In the genomic region with DNA sequence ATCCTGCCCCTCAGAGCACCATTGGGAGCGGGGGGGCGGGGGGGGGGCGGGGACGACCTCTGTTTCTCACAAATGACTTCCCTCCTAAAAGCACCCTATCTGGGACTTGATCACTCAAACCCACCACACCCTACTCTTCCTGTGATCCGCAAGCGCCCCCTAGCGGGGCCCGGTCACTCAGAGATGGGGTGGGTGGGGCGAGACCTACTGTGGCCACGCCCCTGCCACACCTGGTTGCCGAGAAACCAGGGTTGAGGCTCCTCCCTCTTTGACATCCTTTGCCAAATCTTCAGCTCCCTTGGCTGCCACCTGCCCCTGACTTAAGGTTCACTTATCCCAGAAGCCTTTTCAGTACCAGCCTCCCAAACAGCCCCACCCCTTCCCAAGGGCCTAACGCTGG, we compare ENCODE assay signal across 8 mouse cellular contexts. TPM values are rescaled to one million over a fixed set of nuclear protein-coding genes. Genes with fewer than 3 reads are reported as not detected.
DNase-seq lines count a peak whose midpoint lies in the region; ATAC-seq and TF ChIP-seq lines count a peak whose summit lies in the region.

No protein-coding gene starts in this region.

- no peaks in the 10 kb centered on the region for H3K36me3 ChIP-seq in embryonic facial prominence, embryonic 11.5 days (replicated peaks; ENCODE audit: control insufficient read depth, insufficient read depth, low read depth, low read length)
- no peaks in the 10 kb centered on the region for H3K36me3 ChIP-seq in hindbrain, postnatal 0 days (ENCODE audit: insufficient read depth, low read length)
- no peaks in the 10 kb centered on the region for H3K36me3 ChIP-seq in limb, embryonic 10.5 days
- no peaks in the 10 kb centered on the region for H3K36me3 ChIP-seq in midbrain, embryonic 11.5 days (ENCODE audit: control insufficient read depth, insufficient read depth, low read length)

- H3K27me3 ChIP-seq in embryonic facial prominence, embryonic 11.5 days (ENCODE audit: control insufficient read depth, insufficient read depth, low read length), result peaks cover 44% of the 10 kb centered on the region
- peaks cover 44% of the 10 kb centered on the region for H3K27me3 ChIP-seq in hindbrain, postnatal 0 days (ENCODE audit: insufficient read depth, low read length)
- H3K27me3 ChIP-seq in limb, embryonic 10.5 days (ENCODE audit: low read depth, poor library complexity, severe bottlenecking), result peaks cover 51% of the 10 kb centered on the region
- H3K27me3 ChIP-seq in midbrain, embryonic 11.5 days (ENCODE audit: control insufficient read depth, insufficient read depth, low read length), result peaks cover 47% of the 10 kb centered on the region

- peaks cover 8% of the 10 kb centered on the region for H3K4me1 ChIP-seq in embryonic facial prominence, embryonic 11.5 days (ENCODE audit: control insufficient read depth, insufficient read depth, low read length)
- peaks cover 14% of the 10 kb centered on the region for H3K4me1 ChIP-seq in hindbrain, postnatal 0 days (ENCODE audit: insufficient read depth, low read length)
- peaks cover 92% of the 10 kb centered on the region for H3K4me1 ChIP-seq in limb, embryonic 10.5 days
- peaks cover 28% of the 10 kb centered on the region for H3K4me1 ChIP-seq in midbrain, embryonic 11.5 days (ENCODE audit: control insufficient read depth, insufficient read depth, low read length)

- no peak overlapping the region for H3K27ac ChIP-seq in embryonic facial prominence, embryonic 11.5 days (replicated peaks; ENCODE audit: low read depth, low read length)
- H3K27ac ChIP-seq in hindbrain, postnatal 0 days, result no peak overlapping the region
- H3K27ac ChIP-seq in limb, embryonic 10.5 days, result 0 out of 2 replicates have a peak overlapping the region, but pooled peaks have one; percentile 2
- no peak overlapping the region for H3K27ac ChIP-seq in midbrain, embryonic 11.5 days (ENCODE audit: low read depth, low read length)

- no peak overlapping the region for H3K4me3 ChIP-seq in embryonic facial prominence, embryonic 11.5 days (ENCODE audit: low read depth, low read length)
- no peak overlapping the region for H3K4me3 ChIP-seq in hindbrain, postnatal 0 days (ENCODE audit: low read length)
- peak overlapping the region; percentile 66 for H3K4me3 ChIP-seq in limb, embryonic 10.5 days
- no peak overlapping the region for H3K4me3 ChIP-seq in midbrain, embryonic 11.5 days (ENCODE audit: low read depth, low read length)

- no peak overlapping the region; the same call in 1 of the 2 replicates for H3K4me2 ChIP-seq in embryonic facial prominence, embryonic 11.5 days (ENCODE audit: low read depth, low read length)
- peak overlapping the region; percentile 81; the same call in 1 of the 2 replicates for H3K4me2 ChIP-seq in hindbrain, postnatal 0 days (ENCODE audit: low read depth, low read length)
- no peak overlapping the region for H3K4me2 ChIP-seq in midbrain, embryonic 11.5 days

- TF ChIP-seq CTCF in hindbrain, postnatal 0 days (IDR thresholded peaks at IDR 0.05; ENCODE audit: low read depth), result peak; percentile 49

- no peak overlapping the region for H3K9ac ChIP-seq in embryonic facial prominence, embryonic 11.5 days (replicated peaks; ENCODE audit: low read length)
- no peak overlapping the region for H3K9ac ChIP-seq in hindbrain, postnatal 0 days (replicated peaks; ENCODE audit: low read length)
- H3K9ac ChIP-seq in midbrain, embryonic 11.5 days (ENCODE audit: low read length), result no peak overlapping the region

- WGBS in embryonic facial prominence, embryonic 11.5 days, result 7% methylated on average over 12 of the region's 12 CpGs
- WGBS in hindbrain, postnatal 0 days, result 10% methylated on average over 12 of the region's 12 CpGs
- WGBS in limb, embryonic 10.5 days, result 5% methylated on average over 12 of the region's 12 CpGs
- 5% methylated on average over 12 of the region's 12 CpGs for WGBS in midbrain, embryonic 11.5 days

- DNase-seq in adrenal gland, adult (ENCODE audit: inconsistent age in 2 of 2, low spot score in 1 of 2), result peak; percentile 75 to 86
- no peak for DNase-seq in adrenal gland, adult 8-10 months
- DNase-seq in adrenal gland, adult 18-20 months (ENCODE audit: low spot score in 2 of 2), result peak; percentile 60 to 64
- peak; percentile 62 for DNase-seq in embryonic facial prominence, embryonic 11.5 days (ENCODE audit: low spot score)
- peak; percentile 65 for DNase-seq in hindbrain, postnatal 0 days (ENCODE audit: low spot score)
- DNase-seq in limb, embryonic 10.5 days (ENCODE audit: low spot score), result peak; percentile 77
- DNase-seq in midbrain, embryonic 11.5 days (ENCODE audit: low spot score, missing footprints), result peak; percentile 89
- peak; percentile 85 to 93 for DNase-seq in spleen, postnatal 4 days (ENCODE audit: low spot score in 2 of 2)

- ATAC-seq in embryonic facial prominence, embryonic 11.5 days (replicated peaks; ENCODE audit: insufficient number of reproducible peaks, low FRiP score, low TSS enrichment, low read depth), result no peak
- ATAC-seq in hindbrain, postnatal 0 days, result no peak
- ATAC-seq in midbrain, embryonic 11.5 days (ENCODE audit: low FRiP score), result no peak

- H3K9me3 ChIP-seq in embryonic facial prominence, embryonic 11.5 days (replicated peaks; ENCODE audit: control insufficient read depth, low read length), result no peaks in the 10 kb centered on the region
- no peaks in the 10 kb centered on the region for H3K9me3 ChIP-seq in hindbrain, postnatal 0 days (ENCODE audit: low read length)
- no peaks in the 10 kb centered on the region for H3K9me3 ChIP-seq in limb, embryonic 10.5 days (replicated peaks)
- no peaks in the 10 kb centered on the region for H3K9me3 ChIP-seq in midbrain, embryonic 11.5 days (ENCODE audit: control insufficient read depth, low read length)

RNA-seq across cellular contexts. Expression of gene Nrtn, which starts 0.8 kb away (rescaled TPM):
- 1 to 10 TPM; 3.6 to 5.6 (median 4.9) TPM for total RNA-seq in adrenal gland, adult 8-10 months (2022)
- total RNA-seq in adrenal gland, adult 18-20 months (2021), result 1 to 10 TPM; 3.4 to 4.0 TPM
- polyA plus RNA-seq in embryonic facial prominence, embryonic 11.5 days (2014; fragmentation: Nextera tagmentation; extraction: Ambion mirVana), result 6.7 and 7.8 TPM in 2 replicates
- 12.9 and 15.7 TPM in 2 replicates for total RNA-seq in hindbrain, postnatal 0 days (2014; rRNA removed)
- 4.3 TPM in 2 replicates for polyA plus RNA-seq in hindbrain, postnatal 0 days (2015; fragmentation: Nextera tagmentation; extraction: Ambion mirVana)
- 10.8 and 12.7 TPM in 2 replicates for polyA plus RNA-seq in limb, embryonic 10.5 days (2016; fragmentation: Nextera tagmentation; extraction: Ambion mirVana)
- polyA plus RNA-seq in midbrain, embryonic 11.5 days (2014; fragmentation: Nextera tagmentation; extraction: Ambion mirVana), result 7.4 and 9.1 TPM in 2 replicates

RNA-seq across cellular contexts. Expression of gene Dus3l, which starts 6.4 kb away (rescaled TPM):
- total RNA-seq in adrenal gland, adult 8-10 months (2022), result 10 to 100 TPM; 37.4 to 58.6 (median 47.0) TPM
- total RNA-seq in adrenal gland, adult 18-20 months (2021), result 10 to 100 TPM; 28.3 to 31.3 TPM
- 30.1 and 32.3 TPM in 2 replicates for polyA plus RNA-seq in embryonic facial prominence, embryonic 11.5 days (2014; fragmentation: Nextera tagmentation; extraction: Ambion mirVana)
- 79.0 and 96.5 TPM in 2 replicates for total RNA-seq in hindbrain, postnatal 0 days (2014; rRNA removed)
- polyA plus RNA-seq in hindbrain, postnatal 0 days (2015; fragmentation: Nextera tagmentation; extraction: Ambion mirVana), result 85.9 and 90.0 TPM in 2 replicates
- 46.0 and 50.3 TPM in 2 replicates for polyA plus RNA-seq in limb, embryonic 10.5 days (2016; fragmentation: Nextera tagmentation; extraction: Ambion mirVana)
- 31.5 and 34.6 TPM in 2 replicates for polyA plus RNA-seq in midbrain, embryonic 11.5 days (2014; fragmentation: Nextera tagmentation; extraction: Ambion mirVana)

RNA-seq across cellular contexts. Expression of gene Prr22, which starts 11.9 kb away (rescaled TPM):
- 1 to 10 TPM in 1 of 4 experiments, under 1 TPM in 3; 0.28 to 1.4 (median 0.53) TPM for total RNA-seq in adrenal gland, adult 8-10 months (2022)
- total RNA-seq in adrenal gland, adult 18-20 months (2021), result under 1 TPM; 0.48 to 0.93 TPM
- polyA plus RNA-seq in embryonic facial prominence, embryonic 11.5 days (2014; fragmentation: Nextera tagmentation; extraction: Ambion mirVana), result 0.66 and 0.72 TPM in 2 replicates
- total RNA-seq in hindbrain, postnatal 0 days (2014; rRNA removed), result 0.21 and 2.6 TPM in 2 replicates
- 0.46 and 0.87 TPM in 2 replicates for polyA plus RNA-seq in hindbrain, postnatal 0 days (2015; fragmentation: Nextera tagmentation; extraction: Ambion mirVana)
- polyA plus RNA-seq in limb, embryonic 10.5 days (2016; fragmentation: Nextera tagmentation; extraction: Ambion mirVana), result 1.5 and 2.2 TPM in 2 replicates
- 0.54 and 1.0 TPM in 2 replicates for polyA plus RNA-seq in midbrain, embryonic 11.5 days (2014; fragmentation: Nextera tagmentation; extraction: Ambion mirVana)

RNA-seq across cellular contexts. Expression of gene Vmac, which starts 40.3 kb away (rescaled TPM):
- total RNA-seq in adrenal gland, adult 8-10 months (2022), result 10 to 100 TPM; 31.6 to 47.2 (median 41.6) TPM
- 10 to 100 TPM; 20.1 to 26.1 TPM for total RNA-seq in adrenal gland, adult 18-20 months (2021)
- polyA plus RNA-seq in embryonic facial prominence, embryonic 11.5 days (2014; fragmentation: Nextera tagmentation; extraction: Ambion mirVana), result 14.7 and 15.5 TPM in 2 replicates
- total RNA-seq in hindbrain, postnatal 0 days (2014; rRNA removed), result 37.5 and 40.7 TPM in 2 replicates
- 17.4 and 19.1 TPM in 2 replicates for polyA plus RNA-seq in hindbrain, postnatal 0 days (2015; fragmentation: Nextera tagmentation; extraction: Ambion mirVana)
- polyA plus RNA-seq in limb, embryonic 10.5 days (2016; fragmentation: Nextera tagmentation; extraction: Ambion mirVana), result 12.8 and 15.5 TPM in 2 replicates
- 13.1 and 15.0 TPM in 2 replicates for polyA plus RNA-seq in midbrain, embryonic 11.5 days (2014; fragmentation: Nextera tagmentation; extraction: Ambion mirVana)

RNA-seq across cellular contexts. Expression of gene Ndufa11, which starts 40.6 kb away (rescaled TPM):
- 100 to 1,000 TPM; 176 to 281 (median 205) TPM for total RNA-seq in adrenal gland, adult 8-10 months (2022)
- total RNA-seq in adrenal gland, adult 18-20 months (2021), result 100 to 1,000 TPM; 276 to 402 TPM
- 352 and 362 TPM in 2 replicates for polyA plus RNA-seq in embryonic facial prominence, embryonic 11.5 days (2014; fragmentation: Nextera tagmentation; extraction: Ambion mirVana)
- 279 and 501 TPM in 2 replicates for total RNA-seq in hindbrain, postnatal 0 days (2014; rRNA removed)
- polyA plus RNA-seq in hindbrain, postnatal 0 days (2015; fragmentation: Nextera tagmentation; extraction: Ambion mirVana), result 691 and 728 TPM in 2 replicates
- polyA plus RNA-seq in limb, embryonic 10.5 days (2016; fragmentation: Nextera tagmentation; extraction: Ambion mirVana), result 425 and 437 TPM in 2 replicates
- 323 and 337 TPM in 2 replicates for polyA plus RNA-seq in midbrain, embryonic 11.5 days (2014; fragmentation: Nextera tagmentation; extraction: Ambion mirVana)
